Mouse (Mus musculus) heart, adult 18-20 months (tissue): ENCODE measurements around the gene Dus2. TPM values are rescaled to one million over a fixed set of nuclear protein-coding genes. Genes with fewer than 3 reads are reported as not detected.
"Not testable (repeated sequence)": the region's sequence is repeated elsewhere in the genome, so short reads cannot be mapped to it uniquely, and the experiment has no call there.

Experiments
- DNase-seq, 2 experiments: peaks; one replicate each; pipeline ENCODE4 v3.0.0; 2021 to 2022; ENCODE audit warnings: mixed read lengths in 1 of 2
- total RNA-seq, 2 experiments: library from RNA; stranded (reverse); gene quantifications; 2 replicates each; pipeline ENCODE4 v1.2.3; 2021

The Dus2 gene
- total RNA-seq, 2 experiments from 2014 or later = 8.3 to 10.1 TPM

DNA sequence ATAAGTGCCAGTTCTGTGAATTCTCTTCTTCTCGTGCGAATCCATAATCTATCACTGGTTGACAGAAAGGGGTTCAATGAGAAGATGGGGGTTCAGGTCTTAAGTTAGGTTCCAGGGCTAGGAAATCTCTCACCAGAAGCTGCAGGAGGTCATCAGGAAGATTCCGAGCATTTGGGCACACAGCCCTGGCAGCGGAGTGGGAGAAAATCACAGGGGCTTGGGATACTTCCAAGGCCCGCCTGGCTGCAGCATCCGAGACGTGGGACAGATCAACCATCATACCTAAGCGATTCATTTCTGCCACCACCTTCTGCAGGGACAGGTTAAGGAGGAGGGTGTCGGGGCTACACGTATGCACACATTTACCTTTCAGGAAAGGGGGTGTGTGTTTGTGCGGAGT lies 2.6 kb upstream of the Dus2 start:
- no peak for DNase-seq

DNA sequence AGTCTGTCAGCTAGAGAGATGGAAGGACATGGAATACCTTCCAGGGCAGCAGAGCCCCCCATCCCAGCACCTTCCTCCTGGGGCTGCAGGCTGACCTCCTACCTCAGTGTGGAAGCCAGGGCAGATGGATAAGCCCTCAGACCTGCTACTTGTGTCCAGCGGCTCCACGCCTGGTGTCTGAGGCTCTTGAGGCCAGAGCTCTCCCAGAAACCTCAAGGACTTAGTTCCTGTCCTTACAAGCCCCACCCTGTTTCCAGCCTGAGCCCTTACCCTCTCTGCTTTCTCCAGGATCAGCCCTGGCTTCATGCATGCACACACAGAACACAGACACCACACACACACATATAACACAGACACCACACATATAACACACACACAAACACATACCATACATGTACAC lies 409 bp downstream of the Dus2 start:
- no peak for DNase-seq

DNA sequence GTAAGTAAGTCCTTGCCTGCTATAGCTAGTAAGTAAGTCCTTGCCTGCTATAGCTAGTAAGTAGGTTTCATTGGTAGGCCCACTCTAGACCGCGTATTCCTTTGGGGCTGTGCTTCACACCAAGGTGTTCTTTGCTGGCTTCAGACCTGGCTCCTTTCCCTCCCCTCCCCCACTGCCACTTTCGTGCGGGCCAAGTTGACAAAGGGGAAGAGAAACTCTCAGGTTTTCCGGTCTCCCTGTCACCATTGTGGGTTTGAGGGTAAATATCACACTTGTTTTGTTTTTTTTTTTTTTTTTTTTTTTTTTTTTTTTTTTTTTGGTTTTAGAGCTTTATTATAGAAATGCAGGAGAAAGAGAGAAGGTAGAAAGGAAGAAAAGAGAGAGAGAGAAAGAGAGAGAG lies 1.4 kb downstream of the Dus2 start:
- DNase-seq = peak in 1 of 2 experiments; percentile 19

DNA sequence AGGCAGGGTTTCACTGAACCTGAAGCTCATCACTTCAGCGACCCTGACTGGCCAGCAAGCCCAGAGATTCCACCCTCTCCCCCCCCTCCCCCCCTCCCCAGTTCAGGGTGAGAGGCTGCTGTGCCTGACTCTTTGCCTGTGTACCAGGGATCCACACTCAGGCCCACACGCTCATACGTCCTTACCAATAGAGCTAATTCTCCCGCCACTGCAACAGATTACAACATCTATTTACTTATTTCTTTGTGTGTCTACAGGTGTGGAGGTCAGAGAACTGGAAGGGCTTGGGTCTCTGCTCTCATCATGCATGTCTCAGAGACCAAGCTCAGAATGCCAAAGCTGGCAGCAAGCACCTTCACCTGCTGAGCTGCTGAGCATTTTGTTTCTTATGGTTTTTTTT lies 2.1 kb downstream of the Dus2 start:
- DNase-seq = no peak

DNA sequence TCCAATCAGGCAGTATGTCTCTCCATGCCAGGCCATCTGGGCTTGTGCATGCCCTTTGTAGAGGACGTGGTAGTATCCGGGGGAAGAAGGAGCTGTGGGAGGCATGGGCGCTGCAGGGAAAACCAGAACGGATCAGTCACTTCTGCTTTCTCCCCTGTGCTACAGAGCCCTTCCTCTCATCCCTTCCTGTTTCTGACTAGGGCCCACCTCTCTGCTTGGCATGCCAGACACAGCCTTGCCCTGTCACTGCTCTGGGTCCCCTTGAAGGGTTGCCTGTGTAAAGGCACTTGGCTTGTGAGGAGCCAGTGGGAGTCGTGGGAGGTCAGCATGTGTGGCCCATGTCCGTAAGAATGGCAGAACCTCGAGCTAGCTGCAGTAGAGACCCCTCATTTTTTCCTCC lies 5.2 kb downstream of the Dus2 start:
- peak in 1 of 2 experiments; percentile 46 for DNase-seq

DNA sequence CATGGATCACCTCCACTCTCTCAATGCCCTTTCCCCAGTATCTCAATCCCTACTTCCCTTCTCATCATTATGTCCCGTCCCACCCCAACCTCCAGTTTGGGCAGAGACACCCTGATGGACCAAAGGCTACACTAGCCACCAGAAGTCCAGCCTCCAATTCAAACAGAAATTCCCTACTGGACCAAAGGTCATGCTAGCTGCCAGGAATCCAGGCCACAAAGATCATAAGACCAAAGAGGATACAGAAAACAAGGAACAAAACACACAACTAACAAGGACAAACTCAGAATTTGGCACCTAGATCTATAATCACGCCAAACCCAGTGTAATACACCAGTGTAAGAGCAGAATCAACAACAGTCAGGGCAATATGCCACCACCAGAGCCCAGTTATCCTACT lies 7.8 kb downstream of the Dus2 start:
- DNase-seq = peak in 1 of 2 experiments; percentile 22

DNA sequence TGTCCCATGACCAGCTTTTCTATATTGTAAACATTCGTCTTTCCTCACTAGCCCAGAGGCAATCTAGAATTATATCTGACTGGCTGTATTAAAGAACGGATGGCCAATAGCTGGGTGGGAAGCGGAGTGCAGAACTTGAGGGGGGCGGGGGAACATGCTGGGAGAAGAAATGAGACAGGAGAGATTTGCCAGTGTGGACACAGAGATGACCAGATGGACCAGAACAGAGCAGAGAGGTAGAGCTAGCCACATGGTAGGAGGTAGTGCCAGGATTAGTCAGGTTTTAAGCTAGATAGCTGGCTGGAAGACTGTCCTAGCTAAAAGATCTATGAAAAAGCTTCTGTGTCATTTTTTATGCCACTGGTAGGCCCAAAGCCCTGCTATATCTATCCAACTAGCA lies 10.8 kb downstream of the Dus2 start:
- no peak for DNase-seq

DNA sequence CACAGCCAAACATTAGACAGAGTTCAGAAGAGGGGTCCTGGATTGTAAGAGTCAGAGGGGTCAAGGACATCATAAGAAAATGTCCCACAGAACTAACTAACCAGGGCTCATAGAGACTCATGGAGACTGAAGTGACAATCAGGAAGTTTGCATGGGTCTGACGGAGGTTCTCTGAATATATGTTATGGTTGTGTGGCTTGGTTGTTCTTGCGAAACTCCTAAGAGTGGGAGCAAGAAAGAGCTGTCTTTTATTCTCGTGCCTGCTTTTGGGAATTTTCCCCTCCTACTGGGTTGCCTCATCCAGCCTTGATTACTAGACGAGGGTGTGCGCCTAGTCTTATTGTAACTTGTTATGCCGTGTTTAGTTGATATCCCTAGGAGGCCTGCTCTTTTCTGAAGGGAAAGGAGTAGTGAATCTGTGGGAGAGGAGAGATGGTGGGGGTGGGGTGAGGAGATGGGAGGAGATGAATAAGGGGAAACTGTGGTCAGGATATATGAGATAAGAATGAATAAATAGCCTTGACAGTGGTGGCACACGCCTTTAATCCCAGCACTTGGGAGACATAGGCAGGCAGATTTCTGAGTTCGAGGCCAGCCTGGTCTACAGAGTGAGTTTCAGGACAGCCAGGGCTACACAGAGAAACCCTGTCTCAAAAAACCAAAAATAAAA lies 13.5 kb downstream of the Dus2 start:
- no peak for DNase-seq

DNA sequence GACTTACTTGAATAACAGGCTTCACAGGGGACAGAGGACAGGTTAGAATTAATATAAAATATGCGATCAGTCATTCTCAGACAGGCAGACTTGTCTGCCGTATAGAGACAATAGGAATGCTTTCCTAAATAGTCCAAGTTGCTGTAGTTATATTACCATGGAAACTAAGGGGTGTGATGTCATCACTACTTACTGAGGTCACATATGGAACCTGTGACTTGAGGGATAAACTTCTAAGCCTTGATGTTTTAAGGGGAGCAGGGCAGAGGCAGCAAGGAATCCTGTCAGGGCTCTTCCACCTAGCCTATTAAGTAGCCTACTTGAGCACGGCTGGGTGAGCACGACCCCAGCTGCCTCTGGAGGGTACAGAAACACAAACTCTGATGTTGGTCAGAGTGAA lies 14.7 kb downstream of the Dus2 start, which contains the start of gene Dpep2nb:
Dpep2nb (minus strand) TSS at position 101 of the 400 bp plus-strand sequence.
- no peak for DNase-seq

DNA sequence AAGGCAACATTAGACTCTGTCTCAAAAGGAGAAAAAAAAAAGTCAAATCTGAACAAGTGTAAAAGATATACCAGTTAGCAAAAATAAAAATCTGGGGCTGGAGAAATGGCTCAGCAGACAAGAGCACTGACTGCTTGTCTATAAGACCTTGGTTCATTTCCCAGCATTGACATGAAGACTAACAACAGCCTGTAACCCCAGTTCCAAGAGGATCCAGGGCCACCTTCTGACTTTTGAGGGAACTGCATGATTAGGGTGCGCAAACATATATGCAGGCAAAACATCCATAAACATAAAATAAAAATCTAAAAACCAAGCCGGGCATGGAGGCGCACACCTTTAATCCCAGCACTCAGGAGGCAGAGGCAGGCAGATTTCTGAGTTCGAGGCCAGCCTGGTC lies 15.3 kb downstream of the Dus2 start:
- no peak for DNase-seq

DNA sequence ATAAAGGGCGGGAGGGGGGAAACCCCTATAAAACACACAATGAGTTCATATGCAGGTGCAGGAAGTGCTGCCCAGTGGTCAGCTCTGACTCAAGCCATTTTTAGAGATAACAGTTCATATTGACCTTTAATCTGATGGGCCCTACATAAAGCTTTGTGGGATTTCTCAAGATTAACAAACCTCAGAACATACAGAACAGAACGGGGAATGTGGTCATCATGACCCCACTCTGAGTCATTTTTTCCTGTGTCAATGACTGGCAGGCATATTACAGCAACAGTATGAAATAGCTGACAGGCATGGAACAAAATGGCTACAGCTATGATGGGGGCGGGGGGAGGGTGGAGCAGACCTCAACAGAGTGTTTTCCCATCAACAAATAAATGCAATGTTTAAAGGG lies 16.0 kb downstream of the Dus2 start:
- DNase-seq = no peak

DNA sequence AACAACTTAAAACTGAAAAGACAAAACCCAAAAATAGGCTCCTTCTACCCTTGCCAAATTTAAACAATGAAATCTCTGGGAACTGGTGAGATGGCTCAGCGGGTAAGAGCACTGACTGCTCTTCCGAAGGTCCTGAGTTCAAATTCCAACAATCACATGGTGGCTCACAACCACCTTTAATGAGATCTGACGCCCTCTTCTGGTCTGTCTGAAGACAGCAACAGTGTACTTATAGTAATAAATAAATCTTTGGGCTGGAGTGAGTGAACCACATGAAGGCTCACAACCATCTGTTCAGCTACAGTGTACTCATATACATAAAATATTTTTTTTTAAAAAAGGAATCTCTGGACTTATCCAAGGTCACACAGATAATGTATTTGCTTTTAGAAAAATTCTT lies 16.8 kb downstream of the Dus2 start:
- not testable (repeated sequence) for DNase-seq

DNA sequence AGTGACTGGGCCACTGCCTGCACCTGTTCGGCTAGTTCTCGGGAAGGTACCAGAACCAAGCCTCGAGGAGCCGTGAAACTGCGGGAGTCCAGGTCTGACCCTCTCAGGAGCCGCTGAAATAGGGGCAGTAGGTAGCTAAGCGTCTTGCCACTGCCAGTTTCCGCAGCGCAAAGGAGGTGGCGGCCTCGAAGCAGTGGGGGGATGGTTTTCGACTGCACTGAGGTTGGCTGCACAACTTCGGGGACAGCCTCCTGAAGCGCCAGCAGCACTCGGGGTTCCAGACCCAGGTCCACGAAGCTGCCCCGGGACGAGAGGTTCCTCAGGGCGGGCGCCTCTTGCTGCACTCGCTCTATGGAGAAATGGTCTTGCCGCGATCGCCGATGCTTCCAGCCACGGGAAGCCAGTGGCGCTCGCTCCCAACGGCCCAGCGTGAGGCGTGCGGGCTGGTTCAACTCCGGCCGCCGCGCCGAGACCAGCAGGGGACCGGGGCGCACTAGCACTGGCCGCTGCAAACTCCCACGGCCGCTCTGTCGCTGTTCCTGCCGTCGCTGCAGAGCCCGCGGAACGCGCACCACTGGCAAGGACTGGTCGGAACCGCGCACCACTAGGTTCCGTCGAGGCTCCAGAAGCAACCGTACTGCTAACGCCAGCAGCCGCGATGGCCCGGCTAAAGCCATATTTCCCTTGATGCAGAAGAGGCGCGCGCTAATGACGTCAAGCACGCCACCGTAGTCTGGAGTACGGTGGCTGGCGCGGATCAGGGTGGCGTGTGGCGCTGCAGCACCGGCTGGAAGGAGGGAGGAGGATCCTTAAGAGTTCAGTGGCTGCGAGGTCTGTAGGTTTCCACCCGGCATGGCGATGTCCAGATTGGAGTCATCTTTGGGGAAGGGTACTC lies 19.9 kb downstream of the Dus2 start:
- DNase-seq = peak; percentile 92 to 95

DNA sequence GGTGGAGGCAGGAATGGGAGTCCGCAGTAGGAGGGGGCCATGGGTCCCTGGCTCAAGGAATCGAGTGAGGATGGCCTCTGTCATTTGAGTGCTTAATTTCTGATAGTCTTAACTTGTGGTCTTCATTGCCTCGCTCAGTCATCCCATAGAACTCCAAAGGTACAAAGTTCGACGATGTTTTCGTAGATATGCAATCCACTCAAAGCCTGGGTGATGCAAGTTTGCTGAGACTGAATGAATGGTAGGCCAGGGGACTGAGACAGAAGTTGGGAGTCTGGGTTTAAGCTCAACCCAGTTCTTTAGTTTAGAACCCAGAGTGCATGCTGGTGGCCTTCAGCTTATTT lies 20.5 kb downstream of the Dus2 start, which contains the start of gene Ddx28:
Ddx28 (minus strand) TSS at position 240 of the 344 bp plus-strand sequence.
- no peak for DNase-seq

DNA sequence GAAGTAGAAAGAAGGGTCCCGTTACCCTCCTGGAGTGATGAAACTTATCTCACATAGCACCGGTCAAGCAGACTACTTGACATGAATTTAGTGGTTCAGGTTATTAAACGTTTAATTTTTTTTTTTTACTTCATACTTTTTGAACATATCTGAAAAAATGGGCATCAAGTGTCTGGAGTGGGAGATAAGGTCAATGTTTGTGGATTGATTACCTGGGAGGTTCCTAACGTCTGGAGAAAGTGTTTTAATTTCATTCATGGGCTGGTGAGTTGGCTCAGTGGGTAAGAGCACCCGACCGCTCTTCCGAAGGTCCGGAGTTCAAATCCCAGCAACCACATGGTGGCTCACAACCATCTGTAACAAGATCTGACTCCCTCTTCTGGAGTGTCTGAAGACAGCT lies 21.1 kb downstream of the Dus2 start:
- DNase-seq = not testable (repeated sequence)

DNA sequence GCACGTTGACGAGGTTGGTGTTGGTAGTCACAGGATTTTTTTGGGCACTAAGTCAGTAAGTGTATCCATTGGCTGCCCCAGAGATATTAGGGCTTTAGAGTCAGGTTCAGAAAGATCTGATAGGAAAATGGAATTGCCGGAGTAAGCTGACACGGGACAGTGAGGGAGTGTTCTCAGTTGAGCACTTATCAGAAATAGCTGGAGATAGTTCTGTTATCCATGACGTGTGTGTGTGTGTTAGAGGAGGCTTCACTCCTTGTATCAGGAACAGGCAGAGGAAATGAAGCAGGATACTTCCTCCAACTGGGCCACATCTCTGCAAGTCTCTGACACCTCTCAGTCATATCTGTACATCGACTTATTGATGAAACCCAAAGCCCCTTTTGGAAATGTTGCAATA lies 25.1 kb downstream of the Dus2 start:
- no peak for DNase-seq

DNA sequence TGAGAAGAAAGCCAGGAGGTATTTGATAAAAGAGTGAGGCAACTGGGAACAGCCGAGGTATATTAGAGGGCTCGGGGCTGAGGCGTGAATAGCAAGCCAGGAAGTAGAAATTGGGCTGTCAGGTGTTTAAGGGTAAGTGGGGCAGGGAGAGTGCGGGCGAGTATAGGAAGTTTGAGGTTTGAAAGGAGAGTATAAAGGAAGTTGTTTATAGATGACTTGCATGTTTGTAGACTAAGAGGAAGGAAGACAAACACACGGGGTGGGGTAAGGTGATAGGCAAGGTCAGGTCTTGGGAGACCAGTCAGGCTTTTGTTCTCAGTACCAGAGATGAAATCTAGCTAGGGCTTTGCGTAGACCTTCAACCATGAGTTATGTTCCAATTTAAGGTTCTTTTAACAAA lies 26.0 kb downstream of the Dus2 start:
- DNase-seq = no peak

DNA sequence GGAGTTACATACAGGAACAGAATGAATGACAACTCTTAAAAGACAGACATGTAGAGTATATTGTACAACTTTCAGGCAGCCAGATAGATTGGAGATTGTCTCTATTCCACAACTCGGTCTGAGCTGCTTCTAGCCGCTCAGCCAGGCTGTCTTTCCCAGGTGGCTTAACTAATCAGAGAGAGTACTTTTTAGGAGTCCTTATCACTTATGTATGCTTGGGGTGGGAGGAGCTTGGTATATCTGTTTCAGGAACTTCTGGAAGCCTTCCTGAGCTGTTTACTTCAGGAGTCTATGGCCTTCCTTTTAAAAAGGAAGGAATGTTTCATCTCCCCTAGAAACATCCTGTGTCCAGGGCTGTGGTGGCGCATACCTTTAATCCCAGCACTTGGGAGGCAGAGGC lies 26.9 kb downstream of the Dus2 start:
- DNase-seq = no peak

DNA sequence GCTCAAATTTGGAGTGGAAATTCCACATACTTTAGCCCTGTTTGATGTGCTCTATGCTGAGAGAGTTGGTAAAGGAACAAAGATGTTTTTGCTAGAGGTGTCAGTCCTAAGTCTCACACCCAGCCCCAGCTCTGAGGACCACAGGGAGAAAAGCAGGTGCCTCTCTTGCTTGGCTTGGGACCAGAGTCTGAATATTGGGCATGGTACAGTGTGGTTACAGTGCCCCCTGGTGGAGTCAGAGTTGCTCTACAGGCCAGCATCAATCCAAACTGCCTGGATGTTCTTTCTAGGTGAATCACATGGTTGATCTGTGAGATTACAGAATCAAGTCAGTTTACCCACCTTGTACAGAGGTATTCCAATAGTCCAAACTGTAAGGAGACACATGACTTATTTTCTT lies 31.3 kb downstream of the Dus2 start:
- peak; percentile 71 to 91 for DNase-seq

DNA sequence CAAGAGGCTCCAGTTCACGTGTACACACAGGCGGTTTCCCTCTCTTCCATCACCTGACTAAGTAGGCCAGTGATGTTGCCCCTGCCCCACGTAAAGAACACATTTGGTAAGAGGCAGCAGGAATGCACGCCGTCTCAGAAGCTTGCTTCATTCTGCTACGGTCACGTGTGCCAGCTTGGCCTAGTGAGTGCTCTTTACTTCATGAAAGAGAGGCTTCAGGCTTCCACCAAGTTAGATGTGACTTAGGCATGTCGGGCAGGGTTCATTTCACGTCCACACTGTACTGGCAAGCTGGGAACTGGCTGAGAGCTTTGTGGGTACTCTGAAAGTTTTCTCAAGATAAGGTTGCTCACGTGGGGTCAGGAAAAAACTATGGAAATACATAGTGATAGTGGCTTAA lies 47.6 kb downstream of the Dus2 start:
- no peak for DNase-seq

DNA sequence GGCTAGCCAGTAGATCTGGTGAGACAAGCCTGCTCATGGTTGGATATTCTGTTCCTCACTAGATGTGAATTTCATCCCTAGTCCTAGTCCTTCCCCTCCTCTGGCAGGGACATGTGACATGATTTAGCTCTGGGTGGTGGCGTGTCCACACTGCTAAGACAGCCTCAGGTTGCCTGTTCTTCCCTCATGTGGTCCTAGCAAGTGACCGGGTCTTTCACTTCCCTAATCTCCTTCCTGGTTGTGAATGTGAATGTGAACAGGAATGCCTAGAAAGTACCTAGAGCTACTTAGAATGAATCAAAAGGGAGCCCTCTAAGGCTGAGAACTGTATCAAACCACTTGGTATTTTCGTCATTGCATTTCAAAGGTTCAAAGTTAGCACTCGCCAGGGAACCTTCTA lies 48.5 kb downstream of the Dus2 start:
- DNase-seq = no peak

DNA sequence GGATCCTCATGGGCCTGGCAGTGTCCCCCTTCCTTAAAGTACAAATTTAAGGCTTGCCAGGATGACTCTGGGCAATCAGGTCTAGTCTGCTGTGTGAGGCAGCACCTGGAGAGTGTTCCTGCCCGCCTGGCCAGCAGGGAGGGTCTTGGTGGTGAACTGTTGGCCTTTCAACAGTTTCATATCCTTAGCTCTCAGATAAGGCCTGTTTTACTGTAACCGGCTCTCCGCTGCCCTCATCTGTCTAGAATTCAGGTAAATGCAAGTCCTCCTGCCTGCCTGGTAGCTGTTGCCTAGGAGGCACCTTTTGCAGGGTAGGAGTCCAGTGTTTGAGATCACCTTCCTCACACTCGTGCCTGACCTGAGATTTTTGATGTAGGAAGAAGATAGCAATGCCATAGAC lies 49.1 kb downstream of the Dus2 start:
- no peak for DNase-seq

DNA sequence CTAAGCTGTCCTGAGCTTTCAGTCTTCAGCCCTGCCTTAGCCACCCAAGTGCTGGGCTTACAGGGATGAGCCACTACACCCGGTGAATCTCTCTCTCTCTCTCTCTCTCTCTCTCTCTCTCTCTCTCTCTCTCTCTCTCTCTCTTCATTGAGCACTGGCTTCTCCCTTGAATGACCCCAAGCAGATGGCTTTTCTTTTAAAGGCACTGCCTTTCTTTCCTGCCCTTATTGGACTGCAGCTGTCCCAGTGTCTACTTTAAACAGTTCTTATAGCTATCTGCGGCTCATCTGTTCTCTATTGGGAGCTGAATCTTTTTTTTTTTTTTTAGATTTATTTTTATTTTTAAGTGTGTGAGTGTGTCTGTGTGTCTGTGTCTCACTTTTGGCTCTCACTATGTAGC lies 51.9 kb downstream of the Dus2 start:
- DNase-seq = no peak

DNA sequence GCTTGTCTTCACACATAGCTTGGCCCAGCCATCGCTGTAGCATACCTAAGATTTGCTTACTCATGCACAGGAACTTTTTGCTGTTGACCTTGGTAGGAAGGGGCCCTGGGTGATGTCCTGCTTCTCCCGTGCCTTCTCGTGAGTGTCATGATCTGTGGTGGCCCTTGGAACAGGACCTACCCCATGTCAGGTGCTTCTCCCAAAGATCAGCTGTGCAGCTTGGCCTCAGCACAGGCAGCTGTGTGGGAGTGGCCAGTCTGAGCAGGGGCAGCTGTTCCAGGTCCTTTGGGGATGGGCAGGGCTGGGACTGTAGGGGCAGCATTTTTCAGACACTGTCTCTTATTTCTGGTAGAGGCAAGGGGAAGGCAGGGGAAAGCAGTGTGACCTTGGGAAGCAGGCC lies 53.0 kb downstream of the Dus2 start:
- peak; percentile 65 to 72 for DNase-seq
